Mouse (Mus musculus): ENCODE data around the gene Homez. TPM values are rescaled to one million over a fixed set of nuclear protein-coding genes. Genes with fewer than 3 reads are reported as not detected.

Gene Homez
- polyA plus RNA-seq, 1 experiment from 2014 or later = 5.4 TPM

DNA sequence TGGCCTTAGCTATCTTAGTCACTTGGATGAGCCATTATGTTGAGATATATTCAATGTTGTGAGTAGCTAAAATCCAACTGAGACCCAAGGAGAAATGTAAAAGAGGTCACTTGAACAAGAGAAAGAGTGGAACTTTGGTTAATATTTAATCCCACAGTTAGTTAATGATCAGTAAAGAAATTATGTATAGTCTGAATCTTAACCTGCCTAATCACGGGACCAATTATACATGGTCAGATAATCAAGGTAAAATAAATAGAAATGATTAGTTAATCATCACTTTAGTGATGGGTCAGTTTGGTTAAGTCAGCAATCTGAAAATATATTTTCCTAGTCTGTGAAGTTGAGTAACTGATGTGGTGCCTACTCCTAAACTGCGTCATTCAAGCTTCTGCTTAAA, 48.5 kb downstream of the Homez start:
- 84% methylated on average over 2 of the region's 2 CpGs for WGBS
- no peak for ATAC-seq (replicated peaks; ENCODE audit: insufficient number of reproducible peaks, insufficient read depth, low FRiP score, low read depth)
- Histone ChIP-seq H3K9ac (no peak overlapping the region), H3K4me1 (replicated peaks) (no peaks in the 10 kb centered on the region), H3K27me3 (no peaks in the 10 kb centered on the region), H3K36me3 (no peaks in the 10 kb centered on the region), H3K27ac (no peak overlapping the region), H3K4me3 (no peak overlapping the region), H3K4me2 (no peak overlapping the region), H3K9me3 (replicated peaks) (no peaks in the 10 kb centered on the region)

DNA sequence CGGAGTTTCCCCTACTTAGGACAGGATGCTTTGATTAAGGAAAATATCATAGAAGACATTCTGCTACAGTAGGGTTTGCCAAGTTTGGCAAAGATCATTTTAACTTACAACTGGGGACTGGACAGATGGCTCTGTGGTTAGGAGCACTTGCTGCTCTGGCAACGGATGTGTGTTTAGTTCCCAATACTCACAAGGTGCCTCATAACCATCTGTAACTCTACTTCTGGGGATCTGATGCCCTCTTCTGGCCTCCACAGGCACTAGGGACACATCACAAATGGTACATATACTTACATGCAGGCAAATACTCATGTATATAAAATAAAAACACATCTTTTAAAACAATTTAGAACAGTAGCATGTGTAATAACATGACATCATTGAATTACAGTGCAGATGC, 53.0 kb downstream of the Homez start:
- no peak overlapping the region for H3K9ac ChIP-seq
- H3K27me3 ChIP-seq = no peaks in the 10 kb centered on the region
- H3K36me3 ChIP-seq = no peaks in the 10 kb centered on the region
- H3K4me3 ChIP-seq = no peak overlapping the region
- H3K9me3 ChIP-seq (replicated peaks) = no peaks in the 10 kb centered on the region
- no peak for ATAC-seq (replicated peaks; ENCODE audit: insufficient number of reproducible peaks, insufficient read depth, low FRiP score, low read depth)
- H3K27ac ChIP-seq = no peak overlapping the region
- H3K4me1 ChIP-seq (replicated peaks) = no peaks in the 10 kb centered on the region
- no peak overlapping the region for H3K4me2 ChIP-seq
- 50% methylated on average over 2 of the region's 2 CpGs for WGBS

DNA sequence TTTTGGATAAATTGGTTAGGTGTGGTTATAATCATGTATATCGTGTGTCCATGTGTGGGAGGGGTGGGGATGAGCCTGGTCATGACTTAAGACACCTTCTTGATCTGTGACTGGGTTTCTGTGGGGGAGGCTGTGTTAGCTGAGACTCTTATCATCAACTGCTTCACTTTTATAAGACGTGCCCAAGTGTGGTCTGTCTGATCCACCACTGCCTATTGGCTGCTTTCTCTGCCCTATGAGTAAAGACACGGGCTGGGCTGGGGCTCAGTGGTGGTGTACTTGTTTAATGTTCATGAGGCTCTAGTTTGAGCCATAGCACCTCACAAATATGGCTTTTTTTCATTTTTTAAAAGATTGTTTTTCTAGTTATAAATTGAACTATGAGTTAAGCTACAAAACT, 55.0 kb downstream of the Homez start:
- H3K9ac ChIP-seq = no peak overlapping the region
- H3K27ac ChIP-seq = no peak overlapping the region
- H3K36me3 ChIP-seq = no peaks in the 10 kb centered on the region
- no peaks in the 10 kb centered on the region for H3K9me3 ChIP-seq (replicated peaks)
- H3K27me3 ChIP-seq = no peaks in the 10 kb centered on the region
- WGBS = 47% methylated on average over 3 of the region's 3 CpGs
- no peak overlapping the region for H3K4me3 ChIP-seq
- no peak overlapping the region for H3K4me2 ChIP-seq
- ATAC-seq (replicated peaks; ENCODE audit: insufficient number of reproducible peaks, insufficient read depth, low FRiP score, low read depth) = no peak
- H3K4me1 ChIP-seq (replicated peaks) = no peaks in the 10 kb centered on the region

DNA sequence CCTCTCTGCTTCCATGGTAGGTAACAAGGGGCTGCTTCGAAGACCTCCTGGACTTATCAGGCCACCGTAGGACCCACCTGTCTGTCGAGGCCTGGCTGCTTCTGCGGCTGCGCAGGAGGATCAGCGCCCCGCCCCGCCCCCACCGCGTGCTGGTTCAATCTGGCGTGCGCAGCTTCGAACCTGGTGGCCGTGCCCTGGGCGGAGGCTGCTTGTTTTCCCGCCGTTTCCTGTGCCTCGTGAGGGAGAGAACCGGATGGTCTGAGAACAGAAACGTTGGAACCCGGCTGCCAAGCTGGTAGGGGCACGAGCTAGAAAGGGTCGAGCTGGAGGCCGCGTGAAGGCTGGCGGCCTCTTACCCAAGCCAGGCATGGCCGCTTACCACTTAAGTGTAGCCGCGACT, 56.8 kb downstream of the Homez start, which contains the start of gene Rnf212b:
Gene Rnf212b, plus strand, starts transcription at position 151 of the 400 bp plus-strand sequence.
- H3K27me3 ChIP-seq = no peaks in the 10 kb centered on the region
- H3K9me3 ChIP-seq (replicated peaks) = no peaks in the 10 kb centered on the region
- WGBS = 82% methylated on average over 29 of the region's 29 CpGs
- no peaks in the 10 kb centered on the region for H3K36me3 ChIP-seq
- no peak within 1 kb of the TSS for H3K9ac ChIP-seq
- H3K4me1 ChIP-seq (replicated peaks) = peaks cover 11% of the 10 kb centered on the region
- ATAC-seq (replicated peaks; ENCODE audit: insufficient number of reproducible peaks, insufficient read depth, low FRiP score, low read depth) = no peak
- no peak within 1 kb of the TSS for H3K4me3 ChIP-seq
- H3K4me2 ChIP-seq = no peak within 1 kb of the TSS
- no peak within 1 kb of the TSS for H3K27ac ChIP-seq

DNA sequence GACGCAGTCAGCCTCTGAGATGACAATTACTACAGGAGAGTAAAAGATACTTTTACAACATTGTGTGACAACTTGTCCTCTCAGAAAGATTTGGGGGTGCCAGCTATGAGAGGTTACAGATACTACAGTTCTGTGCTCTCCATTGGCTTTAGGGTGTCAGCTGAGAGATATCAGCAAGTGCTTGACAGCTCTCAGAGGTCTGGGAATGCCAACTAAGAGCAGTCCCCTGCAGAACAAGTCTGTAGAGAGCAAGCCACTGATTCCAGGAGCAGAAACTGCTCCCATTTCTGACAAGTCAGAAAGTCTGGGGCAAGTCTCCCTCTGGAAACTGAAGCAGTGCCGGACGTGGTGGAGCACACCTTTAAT, 61.1 kb downstream of the Homez start:
- Histone ChIP-seq H3K9ac (no peak overlapping the region), H3K27ac (peak overlapping the region; percentile 77), H3K4me3 (no peak overlapping the region), H3K4me2 (no peak overlapping the region), H3K27me3 (no peaks in the 10 kb centered on the region), H3K9me3 (replicated peaks) (no peaks in the 10 kb centered on the region), H3K4me1 (replicated peaks) (peaks cover 11% of the 10 kb centered on the region), H3K36me3 (no peaks in the 10 kb centered on the region)
- WGBS = 30% methylated on average over 3 of the region's 3 CpGs
- peak; percentile 90 for ATAC-seq (replicated peaks; ENCODE audit: insufficient number of reproducible peaks, insufficient read depth, low FRiP score, low read depth)

DNA sequence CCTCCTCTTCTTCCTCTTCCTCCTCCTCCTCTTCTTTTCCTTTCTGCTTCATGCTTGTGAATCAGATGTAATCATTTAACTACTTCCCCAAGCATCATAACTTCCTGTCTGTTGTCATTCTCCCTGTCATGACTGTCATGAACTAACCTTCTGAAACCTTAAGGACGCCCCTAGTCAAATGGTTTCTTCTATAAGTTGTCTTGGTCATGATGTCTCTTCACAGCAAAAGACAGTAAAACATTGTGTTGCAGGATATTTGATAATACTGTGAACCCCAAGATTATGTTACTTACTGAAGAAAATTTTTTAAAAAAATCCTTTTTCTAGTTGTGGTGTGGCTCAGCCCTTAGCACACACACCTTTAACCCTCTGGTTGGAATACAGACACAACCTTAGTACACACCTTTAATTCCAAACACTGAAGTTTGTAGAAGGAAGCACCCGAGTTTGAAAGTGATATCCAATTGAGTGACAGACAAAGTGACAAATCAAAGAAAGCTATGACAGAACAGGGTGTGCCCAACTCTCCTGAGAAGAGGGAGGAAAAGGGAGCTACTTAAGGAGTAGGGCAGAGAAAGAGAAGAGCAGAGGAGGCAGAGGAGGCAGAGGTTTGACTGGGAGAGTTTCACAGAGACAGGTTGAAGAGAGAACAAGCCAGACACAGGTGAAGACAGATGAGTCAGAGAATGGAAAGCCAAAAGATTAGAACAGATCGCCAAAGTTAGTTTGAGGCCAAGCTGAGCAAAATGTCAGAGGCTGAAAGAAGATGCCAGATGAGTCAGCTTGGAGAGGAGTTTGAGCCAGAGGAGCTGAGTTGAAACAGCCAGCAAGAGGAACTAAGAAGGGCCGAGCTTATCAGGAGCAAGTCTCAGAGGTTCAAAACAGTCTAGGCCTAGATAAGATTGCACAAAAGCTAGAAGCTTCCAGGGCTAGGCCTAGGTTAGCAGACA, 61.8 kb downstream of the Homez start:
- Histone ChIP-seq H3K27ac (peak overlapping the region; percentile 77), H3K27me3 (no peaks in the 10 kb centered on the region), H3K36me3 (no peaks in the 10 kb centered on the region), H3K4me3 (no peak overlapping the region), H3K4me2 (no peak overlapping the region), H3K9me3 (replicated peaks) (no peaks in the 10 kb centered on the region), H3K4me1 (replicated peaks) (peaks cover 11% of the 10 kb centered on the region), H3K9ac (no peak overlapping the region)
- ATAC-seq (replicated peaks; ENCODE audit: insufficient number of reproducible peaks, insufficient read depth, low FRiP score, low read depth) = no peak
- WGBS = 43% methylated on average over 4 of the region's 4 CpGs

DNA sequence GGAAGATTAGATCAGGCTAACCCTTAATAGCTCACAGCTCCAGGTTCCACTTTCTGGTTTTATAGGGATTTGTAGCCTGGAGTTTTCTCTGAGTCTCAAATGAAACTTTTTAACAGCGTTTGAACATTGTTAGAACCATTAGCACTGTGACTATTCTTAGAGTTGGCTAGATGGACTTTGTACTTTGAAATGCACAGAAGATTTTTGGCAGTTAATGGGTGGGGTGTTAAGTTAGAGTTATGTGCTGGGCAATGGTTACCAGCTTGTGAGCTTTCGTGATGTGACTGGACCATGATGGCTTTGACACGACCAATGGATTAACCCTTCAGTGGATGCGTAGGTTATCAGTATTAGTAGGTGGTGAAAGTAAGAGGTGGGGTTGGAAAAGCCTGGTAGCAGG, 64.6 kb downstream of the Homez start:
- Histone ChIP-seq H3K9me3 (replicated peaks) (no peaks in the 10 kb centered on the region), H3K4me1 (replicated peaks) (peaks cover 11% of the 10 kb centered on the region), H3K9ac (no peak overlapping the region), H3K27me3 (no peaks in the 10 kb centered on the region; the same call in 1 of the 2 replicates), H3K27ac (no peak overlapping the region), H3K4me3 (no peak overlapping the region), H3K4me2 (no peak overlapping the region), H3K36me3 (no peaks in the 10 kb centered on the region)
- no peak for ATAC-seq (replicated peaks; ENCODE audit: insufficient number of reproducible peaks, insufficient read depth, low FRiP score, low read depth)
- WGBS = 77% methylated on average over 4 of the region's 4 CpGs

Other genes starting within 250 kb of the Homez start
- gene Psmb11, start 249.5 kb downstream of the Homez start, polyA plus RNA-seq (2015; fragmentation: Nextera tagmentation; extraction: Ambion mirVana) = 1.7 and 17.6 TPM in 2 replicates
- gene Gm17606, start 230.0 kb downstream of the Homez start, polyA plus RNA-seq (2015; fragmentation: Nextera tagmentation; extraction: Ambion mirVana) = not detected in 2 replicates
- gene Cdh24, start 229.6 kb downstream of the Homez start, polyA plus RNA-seq (2015; fragmentation: Nextera tagmentation; extraction: Ambion mirVana) = 1.6 and 2.1 TPM in 2 replicates
- 40.7 and 42.3 TPM in 2 replicates for gene 1700123O20Rik, start 184.7 kb downstream of the Homez start, polyA plus RNA-seq (2015; fragmentation: Nextera tagmentation; extraction: Ambion mirVana)
- gene Acin1, start 184.0 kb downstream of the Homez start, polyA plus RNA-seq (2015; fragmentation: Nextera tagmentation; extraction: Ambion mirVana) = 75.5 and 80.1 TPM in 2 replicates
- gene Gm29776, start 172.1 kb downstream of the Homez start, polyA plus RNA-seq (2015; fragmentation: Nextera tagmentation; extraction: Ambion mirVana) = 0.15 and 0.16 TPM in 2 replicates
- 0.10 and 0.11 TPM in 2 replicates for gene Cebpe, start 158.8 kb downstream of the Homez start, polyA plus RNA-seq (2015; fragmentation: Nextera tagmentation; extraction: Ambion mirVana)
- gene Slc7a8, start 89.0 kb downstream of the Homez start, polyA plus RNA-seq (2015; fragmentation: Nextera tagmentation; extraction: Ambion mirVana) = 2.8 and 4.4 TPM in 2 replicates
- gene Rnf212b, start 56.8 kb downstream of the Homez start, polyA plus RNA-seq (2015; fragmentation: Nextera tagmentation; extraction: Ambion mirVana) = not detected in 2 replicates
- gene Ppp1r3e, start 6.6 kb upstream of the Homez start, polyA plus RNA-seq (2015; fragmentation: Nextera tagmentation; extraction: Ambion mirVana) = 1.2 and 1.5 TPM in 2 replicates
- gene Bcl2l2, start 12.4 kb upstream of the Homez start, polyA plus RNA-seq (2015; fragmentation: Nextera tagmentation; extraction: Ambion mirVana) = 3.3 and 3.4 TPM in 2 replicates
- not detected in 2 replicates for gene Gm20521, start 12.5 kb upstream of the Homez start, polyA plus RNA-seq (2015; fragmentation: Nextera tagmentation; extraction: Ambion mirVana)
- 56.5 and 73.4 TPM in 2 replicates for gene Pabpn1, start 21.5 kb upstream of the Homez start, polyA plus RNA-seq (2015; fragmentation: Nextera tagmentation; extraction: Ambion mirVana)
- gene Slc22a17, start 42.2 kb upstream of the Homez start, polyA plus RNA-seq (2015; fragmentation: Nextera tagmentation; extraction: Ambion mirVana) = 30.2 and 40.9 TPM in 2 replicates
- 10.6 and 18.8 TPM in 2 replicates for gene Efs, start 55.2 kb upstream of the Homez start, polyA plus RNA-seq (2015; fragmentation: Nextera tagmentation; extraction: Ambion mirVana)
- not detected in 2 replicates for gene Il25, start 61.7 kb upstream of the Homez start, polyA plus RNA-seq (2015; fragmentation: Nextera tagmentation; extraction: Ambion mirVana)
- gene Cmtm5, start 65.3 kb upstream of the Homez start, polyA plus RNA-seq (2015; fragmentation: Nextera tagmentation; extraction: Ambion mirVana) = 0.74 and 2.4 TPM in 2 replicates
- 2,004 and 2,041 TPM in 2 replicates for gene Myh6, start 96.0 kb upstream of the Homez start, polyA plus RNA-seq (2015; fragmentation: Nextera tagmentation; extraction: Ambion mirVana)
- gene Gm17428, start 106.0 kb upstream of the Homez start, polyA plus RNA-seq (2015; fragmentation: Nextera tagmentation; extraction: Ambion mirVana) = not detected in 2 replicates
- 4,763 and 4,914 TPM in 2 replicates for gene Myh7, start 123.7 kb upstream of the Homez start, polyA plus RNA-seq (2015; fragmentation: Nextera tagmentation; extraction: Ambion mirVana)
- 56.2 and 57.1 TPM in 2 replicates for gene Ngdn, start 144.5 kb upstream of the Homez start, polyA plus RNA-seq (2015; fragmentation: Nextera tagmentation; extraction: Ambion mirVana)
- gene Zfhx2, start 221.4 kb upstream of the Homez start, polyA plus RNA-seq (2015; fragmentation: Nextera tagmentation; extraction: Ambion mirVana) = 2.6 and 3.6 TPM in 2 replicates
- 13.2 and 15.6 TPM in 2 replicates for gene Thtpa, start 223.8 kb upstream of the Homez start, polyA plus RNA-seq (2015; fragmentation: Nextera tagmentation; extraction: Ambion mirVana)
- gene Ap1g2, start 235.6 kb upstream of the Homez start, polyA plus RNA-seq (2015; fragmentation: Nextera tagmentation; extraction: Ambion mirVana) = 8.5 and 12.6 TPM in 2 replicates
- 0.24 and 0.55 TPM in 2 replicates for gene Jph4, start 246.0 kb upstream of the Homez start, polyA plus RNA-seq (2015; fragmentation: Nextera tagmentation; extraction: Ambion mirVana)